In the genomic region with DNA sequence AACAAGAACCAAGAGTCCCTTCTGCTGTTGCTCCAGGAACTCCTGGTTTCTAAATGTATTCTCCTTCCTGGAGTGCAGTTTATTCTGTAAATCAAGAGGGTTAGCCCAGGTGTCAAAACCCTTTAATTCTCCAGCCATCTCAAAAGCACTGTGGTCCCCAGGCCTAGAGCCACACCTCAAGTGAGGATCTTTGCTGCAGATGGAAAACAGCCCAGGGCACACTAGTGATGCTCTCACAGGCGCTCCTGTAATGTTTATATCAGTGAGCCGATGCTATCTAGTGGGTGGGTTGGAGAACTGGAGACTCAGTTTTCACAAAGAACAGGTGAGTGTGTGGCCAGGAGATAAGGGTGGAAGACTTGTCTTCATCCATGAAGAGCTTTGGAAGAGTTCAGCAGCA, we compare ENCODE assay signal across 50 mouse cellular contexts. TPM values are rescaled to one million over a fixed set of nuclear protein-coding genes. Genes with fewer than 3 reads are reported as not detected.
"Had no signal": no experiment of that assay in that cellular context is flagged by ENCODE, and none has a peak within 500 bp of the region (broad histone marks: within the 10 kb centered on the region; RNA-seq: fewer than 3 reads in every experiment).

Gm12169 (plus strand) TSS at position 301 of the 400 bp plus-strand sequence.

- H3K27ac ChIP-seq: heart, embryonic 10.5 days; heart, embryonic 13.5 days; heart, embryonic 15.5 days; hindbrain, embryonic 10.5 days; hindbrain, embryonic 12.5 days; hindbrain, embryonic 13.5 days; hindbrain, embryonic 14.5 days; hindbrain, embryonic 15.5 days; hindbrain, postnatal 0 days; intestine, embryonic 15.5 days; kidney, embryonic 15.5 days; kidney, postnatal 0 days; layer of hippocampus, adult 2 months; left cerebral cortex, adult 2 months had no signal

- H3K9ac ChIP-seq: heart, embryonic 12.5 days; heart, embryonic 13.5 days; heart, embryonic 15.5 days; hindbrain, embryonic 12.5 days; hindbrain, embryonic 13.5 days; hindbrain, embryonic 14.5 days; hindbrain, embryonic 15.5 days; intestine, embryonic 15.5 days; kidney, embryonic 15.5 days had no signal

- H3K27me3 ChIP-seq: heart, embryonic 12.5 days; heart, embryonic 13.5 days; heart, embryonic 15.5 days; hindbrain, embryonic 12.5 days; hindbrain, embryonic 13.5 days; hindbrain, embryonic 15.5 days; intestine, embryonic 15.5 days; kidney, embryonic 15.5 days had no signal

- ATAC-seq: hindbrain, embryonic 16.5 days; hindbrain, postnatal 0 days; inflammation-experienced regulatory T-cells, adult 6 months; intestine, embryonic 15.5 days; intestine, postnatal 0 days had no signal

- H3K4me2 ChIP-seq: heart, embryonic 11.5 days; heart, embryonic 12.5 days; heart, embryonic 13.5 days; heart, embryonic 15.5 days; hindbrain, embryonic 12.5 days; hindbrain, embryonic 13.5 days; hindbrain, embryonic 14.5 days; hindbrain, embryonic 15.5 days; intestine, embryonic 15.5 days; kidney, embryonic 15.5 days had no signal

- H3K4me1 ChIP-seq: heart, embryonic 10.5 days; heart, embryonic 12.5 days; heart, embryonic 15.5 days; hindbrain, embryonic 10.5 days; hindbrain, embryonic 12.5 days; hindbrain, embryonic 13.5 days; hindbrain, embryonic 15.5 days; intestine, embryonic 15.5 days; kidney, embryonic 15.5 days had no signal

- DNase-seq: heart, postnatal 10 days; heart, postnatal 14 days; heart, postnatal 36 days; heart, postnatal 4 days; kidney, adult 11 months; kidney, adult 18-20 months; kidney, adult 2 months; kidney, adult 8-10 months; kidney, adult 9 months; kidney, postnatal 10 days; kidney, postnatal 14 days; kidney, postnatal 25 days; kidney, postnatal 36 days; kidney, postnatal 4 days; layer of hippocampus, adult 9-11 months; layer of hippocampus, postnatal 36 days had no signal

- H3K36me3 ChIP-seq: heart, embryonic 10.5 days; heart, embryonic 12.5 days; heart, embryonic 13.5 days; heart, embryonic 15.5 days; hindbrain, embryonic 10.5 days; hindbrain, embryonic 12.5 days; hindbrain, embryonic 13.5 days; hindbrain, embryonic 15.5 days; intestine, embryonic 15.5 days; kidney, embryonic 15.5 days had no signal

- H3K4me3 ChIP-seq: heart, embryonic 10.5 days; heart, embryonic 12.5 days; heart, embryonic 13.5 days; heart, embryonic 15.5 days; hindbrain, embryonic 10.5 days; hindbrain, embryonic 12.5 days; hindbrain, embryonic 13.5 days; hindbrain, embryonic 15.5 days; intestine, embryonic 15.5 days; kidney, embryonic 15.5 days; layer of hippocampus, adult 2 months; left cerebral cortex, adult 2 months had no signal

- H3K9me3 ChIP-seq: heart, embryonic 10.5 days; heart, embryonic 12.5 days; heart, embryonic 13.5 days; heart, embryonic 15.5 days; hindbrain, embryonic 10.5 days; hindbrain, embryonic 12.5 days; hindbrain, embryonic 13.5 days; hindbrain, embryonic 15.5 days; intestine, embryonic 15.5 days; kidney, embryonic 15.5 days had no signal

RNA-seq across cellular contexts. Expression of gene Gm12169, which starts in this region (rescaled TPM):
- total RNA-seq: heart, postnatal 10 days; heart, postnatal 14 days; heart, postnatal 36 days; heart, postnatal 4 days; hematopoietic stem cell, adult 5-6 weeks; hindbrain, postnatal 0 days; layer of hippocampus, adult 18-20 months; layer of hippocampus, adult 2 months; layer of hippocampus, adult 8-10 months; layer of hippocampus, postnatal 10 days; layer of hippocampus, postnatal 14 days; layer of hippocampus, postnatal 25 days; layer of hippocampus, postnatal 36 days; left cerebral cortex, adult 18-20 months; left cerebral cortex, adult 2 months; left cerebral cortex, adult 8-10 months had no signal
- polyA plus RNA-seq: heart, embryonic 10.5 days; heart, embryonic 11.5 days; heart, embryonic 12.5 days; heart, embryonic 13.5 days; heart, embryonic 14.5 days; heart, embryonic 15.5 days; heart, embryonic 16.5 days; heart, postnatal 0 days; hindbrain, embryonic 10.5 days; hindbrain, embryonic 11.5 days; hindbrain, embryonic 12.5 days; hindbrain, embryonic 13.5 days; hindbrain, embryonic 14.5 days; hindbrain, embryonic 15.5 days; hindbrain, embryonic 16.5 days; hindbrain, postnatal 0 days; intestine, embryonic 15.5 days; intestine, postnatal 0 days; kidney, adult 2 months; kidney, embryonic 14.5 days; kidney, embryonic 15.5 days; kidney, embryonic 16.5 days; kidney, postnatal 0 days; large intestine, adult 2 months had no signal
